Mouse (Mus musculus): ENCODE results near the gene Rfc5. TPM values are rescaled to one million over a fixed set of nuclear protein-coding genes. Genes with fewer than 3 reads are reported as not detected.
A peak's percentile ranks its signal among the peaks of the same experiment; 100 is the strongest.

The Rfc5 gene
- total and polyA plus RNA-seq, 3 experiments = 1.7 to 4.3 (median 3.7) TPM

GRCm38 (mm10) chr5:117354121-117354520 lies 34.7 kb downstream of the Rfc5 start:
- H3K9ac ChIP-seq (ENCODE audit: low read depth, low read length) = no peak overlapping the region
- H3K36me3 ChIP-seq (ENCODE audit: control insufficient read depth, insufficient read depth, low read length) = no peaks in the 10 kb centered on the region; the same call in 1 of the 2 replicates
- intact Hi-C loops (cut with DNase I) = no loop called here
- DNase-seq = no peak
- H3K4me3 ChIP-seq = no peak overlapping the region
- WGBS = 49% methylated on average over 8 of the region's 8 CpGs
- H3K79me2 ChIP-seq (replicated peaks; ENCODE audit: control insufficient read depth, insufficient read depth, low read length) = no peaks in the 10 kb centered on the region
- H3K4me1 ChIP-seq (ENCODE audit: control insufficient read depth, insufficient read depth, low read length) = no peaks in the 10 kb centered on the region; the same call in 1 of the 2 replicates
- H3K27ac ChIP-seq = no peak overlapping the region
- TF ChIP-seq POLR2A (IDR thresholded peaks at IDR 0.05; ENCODE audit: insufficient read depth, low read depth, low read length) = no peak
- no peak for TF ChIP-seq CTCF (IDR thresholded peaks at IDR 0.05)
- no peak for TF ChIP-seq EP300 (IDR thresholded peaks at IDR 0.05; ENCODE audit: insufficient read depth, low read depth, low read length)
- no peaks in the 10 kb centered on the region for H3K27me3 ChIP-seq (ENCODE audit: control insufficient read depth, insufficient read depth, low read length)

GRCm38 (mm10) chr5:117348279-117348678 lies 40.6 kb downstream of the Rfc5 start:
- WGBS = 51% methylated on average over 19 of the region's 19 CpGs
- DNase-seq = peak; percentile 43 to 59
- H3K79me2 ChIP-seq (replicated peaks; ENCODE audit: control insufficient read depth, insufficient read depth, low read length) = no peaks in the 10 kb centered on the region
- no peaks in the 10 kb centered on the region for H3K27me3 ChIP-seq (ENCODE audit: control insufficient read depth, insufficient read depth, low read length)
- no peaks in the 10 kb centered on the region for H3K36me3 ChIP-seq (ENCODE audit: control insufficient read depth, insufficient read depth, low read length)
- no peak overlapping the region for H3K9ac ChIP-seq (ENCODE audit: low read depth, low read length)
- no peaks in the 10 kb centered on the region for H3K4me1 ChIP-seq (ENCODE audit: control insufficient read depth, insufficient read depth, low read length)
- TF ChIP-seq CTCF (IDR thresholded peaks at IDR 0.05) = no peak
- no peak for TF ChIP-seq EP300 (IDR thresholded peaks at IDR 0.05; ENCODE audit: insufficient read depth, low read depth, low read length)
- no peak overlapping the region for H3K4me3 ChIP-seq
- intact Hi-C loops (cut with DNase I) = no loop called here
- H3K27ac ChIP-seq = no peak overlapping the region

- H3K4me1 ChIP-seq (ENCODE audit: control insufficient read depth, insufficient read depth, low read length) = no peaks in the 10 kb centered on the region
- WGBS = 100% methylated on average over 2 of the region's 2 CpGs
Measured at GRCm38 (mm10) chr5:117347838-117348237, 41.0 kb downstream of the Rfc5 start.

GRCm38 (mm10) chr5:117347011-117347410 lies 41.8 kb downstream of the Rfc5 start:
- Histone ChIP-seq H3K4me3 (no peak overlapping the region), H3K9ac (ENCODE audit: low read depth, low read length) (no peak overlapping the region), H3K27ac (no peak overlapping the region), H3K36me3 (ENCODE audit: control insufficient read depth, insufficient read depth, low read length) (no peaks in the 10 kb centered on the region), H3K27me3 (ENCODE audit: control insufficient read depth, insufficient read depth, low read length) (no peaks in the 10 kb centered on the region), H3K4me1 (ENCODE audit: control insufficient read depth, insufficient read depth, low read length) (no peaks in the 10 kb centered on the region), H3K79me2 (replicated peaks; ENCODE audit: control insufficient read depth, insufficient read depth, low read length) (no peaks in the 10 kb centered on the region)
- intact Hi-C loops (cut with DNase I) = no loop called here
- no peak for DNase-seq
- WGBS = 67% methylated on average over 5 of the region's 5 CpGs
- TF ChIP-seq CTCF (IDR thresholded peaks at IDR 0.05) = no peak
- TF ChIP-seq POLR2A (IDR thresholded peaks at IDR 0.05; ENCODE audit: insufficient read depth, low read depth, low read length) = no peak
- TF ChIP-seq EP300 (IDR thresholded peaks at IDR 0.05; ENCODE audit: insufficient read depth, low read depth, low read length) = no peak

More at GRCm38 (mm10) chr5:117347838-117348237, 41.0 kb downstream of the Rfc5 start:
- no peak for TF ChIP-seq POLR2A (IDR thresholded peaks at IDR 0.05; ENCODE audit: insufficient read depth, low read depth, low read length)
- TF ChIP-seq CTCF (IDR thresholded peaks at IDR 0.05) = no peak
- TF ChIP-seq EP300 (IDR thresholded peaks at IDR 0.05; ENCODE audit: insufficient read depth, low read depth, low read length) = no peak
- H3K27me3 ChIP-seq (ENCODE audit: control insufficient read depth, insufficient read depth, low read length) = no peaks in the 10 kb centered on the region
- no peak overlapping the region for H3K27ac ChIP-seq
- no peaks in the 10 kb centered on the region for H3K36me3 ChIP-seq (ENCODE audit: control insufficient read depth, insufficient read depth, low read length)
- no peak overlapping the region for H3K4me3 ChIP-seq
- intact Hi-C loops (cut with DNase I) = no loop called here
- DNase-seq = no peak
- no peaks in the 10 kb centered on the region for H3K79me2 ChIP-seq (replicated peaks; ENCODE audit: control insufficient read depth, insufficient read depth, low read length)
- H3K9ac ChIP-seq (ENCODE audit: low read depth, low read length) = no peak overlapping the region

GRCm38 (mm10) chr5:117346281-117346680 lies 42.6 kb downstream of the Rfc5 start:
- no peaks in the 10 kb centered on the region for H3K4me1 ChIP-seq (ENCODE audit: control insufficient read depth, insufficient read depth, low read length)
- no peak for DNase-seq
- H3K79me2 ChIP-seq (replicated peaks; ENCODE audit: control insufficient read depth, insufficient read depth, low read length) = no peaks in the 10 kb centered on the region
- TF ChIP-seq EP300 (IDR thresholded peaks at IDR 0.05; ENCODE audit: insufficient read depth, low read depth, low read length) (no peak), POLR2A (IDR thresholded peaks at IDR 0.05; ENCODE audit: insufficient read depth, low read depth, low read length) (no peak), CTCF (IDR thresholded peaks at IDR 0.05) (no peak)
- H3K27ac ChIP-seq = no peak overlapping the region
- intact Hi-C loops (cut with DNase I) = loop anchor here (1.0 kb wide), 1 partner anchor 40 kb away; no protein-coding TSS in a partner anchor
- H3K36me3 ChIP-seq (ENCODE audit: control insufficient read depth, insufficient read depth, low read length) = no peaks in the 10 kb centered on the region
- no peak overlapping the region for H3K9ac ChIP-seq (ENCODE audit: low read depth, low read length)
- WGBS = 41% methylated on average over 3 of the region's 3 CpGs
- H3K4me3 ChIP-seq = no peak overlapping the region
- H3K27me3 ChIP-seq (ENCODE audit: control insufficient read depth, insufficient read depth, low read length) = no peaks in the 10 kb centered on the region

- TF ChIP-seq POLR2A (IDR thresholded peaks at IDR 0.05; ENCODE audit: insufficient read depth, low read depth, low read length) = no peak
- TF ChIP-seq EP300 (IDR thresholded peaks at IDR 0.05; ENCODE audit: insufficient read depth, low read depth, low read length) = no peak
- no peak for TF ChIP-seq CTCF (IDR thresholded peaks at IDR 0.05)
- intact Hi-C loops (cut with DNase I) = no loop called here
- 77% methylated on average over 5 of the region's 5 CpGs for whole genome bisulfite sequencing
Measured at GRCm38 (mm10) chr5:117345432-117345976, 43.3 kb downstream of the Rfc5 start.

More at GRCm38 (mm10) chr5:117345432-117345976, 43.3 kb downstream of the Rfc5 start:
- Histone ChIP-seq H3K27ac (no peak overlapping the region), H3K4me3 (no peak overlapping the region), H3K79me2 (replicated peaks; ENCODE audit: control insufficient read depth, insufficient read depth, low read length) (no peaks in the 10 kb centered on the region), H3K27me3 (ENCODE audit: control insufficient read depth, insufficient read depth, low read length) (no peaks in the 10 kb centered on the region), H3K36me3 (ENCODE audit: control insufficient read depth, insufficient read depth, low read length) (no peaks in the 10 kb centered on the region), H3K9ac (ENCODE audit: low read depth, low read length) (no peak overlapping the region), H3K4me1 (ENCODE audit: control insufficient read depth, insufficient read depth, low read length) (no peaks in the 10 kb centered on the region)
- DNase-seq = no peak
